In the genomic region with DNA sequence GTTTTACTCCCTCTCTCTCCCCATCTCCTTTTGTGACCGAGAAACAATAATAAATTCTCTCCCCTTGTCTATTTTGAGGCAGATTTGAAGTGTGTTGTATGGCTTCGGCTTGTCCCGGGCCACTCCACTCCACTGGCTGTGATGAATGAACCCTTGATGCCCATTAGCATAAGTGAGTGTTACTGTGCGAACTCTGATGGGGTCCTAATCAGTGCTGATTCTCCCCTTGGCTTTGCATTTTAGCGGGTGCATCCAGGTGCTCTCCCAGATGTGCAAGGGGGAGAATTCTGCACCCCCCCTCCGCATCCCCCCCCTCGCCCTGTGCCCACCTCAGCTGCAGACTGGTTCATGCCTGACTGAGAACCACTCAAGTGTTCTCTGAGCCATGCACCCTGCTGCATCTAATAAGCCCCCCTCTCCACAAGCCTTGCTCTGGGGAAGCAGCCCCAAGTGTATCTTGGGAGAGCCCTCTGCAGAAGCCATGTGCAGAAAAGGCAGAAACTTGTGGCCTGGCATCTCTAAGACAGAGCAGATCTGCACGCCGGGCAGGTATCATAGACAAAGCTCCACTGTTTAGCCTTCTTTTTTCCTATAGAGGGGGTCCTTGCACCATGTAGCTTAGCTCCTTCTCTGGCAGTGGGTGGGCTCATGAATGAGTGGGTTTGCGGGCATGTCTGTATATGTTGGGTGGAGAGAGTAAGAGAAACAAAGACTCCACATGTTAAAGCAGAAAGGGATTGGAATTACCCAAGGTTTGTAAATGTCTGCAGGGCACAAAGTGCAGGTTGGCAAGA, we compare ENCODE assay signal across 19 mouse cellular contexts.
A peak's percentile ranks its signal among the peaks of the same experiment; 100 is the strongest.
DNase-seq lines count a peak whose midpoint lies in the region; ATAC-seq and TF ChIP-seq lines count a peak whose summit lies in the region.
"Had no signal": no experiment of that assay in that cellular context is flagged by ENCODE, and none has a peak within 500 bp of the region (broad histone marks: within the 10 kb centered on the region; RNA-seq: fewer than 3 reads in every experiment).

No protein-coding gene starts in this region.

- H3K9me3 ChIP-seq in midbrain, embryonic 10.5 days (replicated peaks) = no peaks in the 10 kb centered on the region
- no peaks in the 10 kb centered on the region for H3K9me3 ChIP-seq in midbrain, embryonic 16.5 days (replicated peaks; ENCODE audit: control insufficient read depth, low read length, poor library complexity, severe bottlenecking)
- H3K9me3 ChIP-seq in forebrain, embryonic 14.5 days (replicated peaks; ENCODE audit: control insufficient read depth, low read length) = no peaks in the 10 kb centered on the region
- H3K9me3 ChIP-seq in midbrain, postnatal 0 days (ENCODE audit: low read length) = no peaks in the 10 kb centered on the region
- H3K9me3 ChIP-seq: limb, embryonic 15.5 days had no signal

- H3K36me3 ChIP-seq in midbrain, embryonic 10.5 days = no peaks in the 10 kb centered on the region
- no peaks in the 10 kb centered on the region for H3K36me3 ChIP-seq in midbrain, embryonic 16.5 days (ENCODE audit: control insufficient read depth, insufficient read depth, low read length)
- H3K36me3 ChIP-seq in forebrain, embryonic 14.5 days (ENCODE audit: control insufficient read depth, insufficient read depth, low read length) = no peaks in the 10 kb centered on the region
- H3K36me3 ChIP-seq in midbrain, postnatal 0 days (ENCODE audit: insufficient read depth, low read length) = no peaks in the 10 kb centered on the region
- H3K36me3 ChIP-seq: G1E; limb, embryonic 15.5 days had no signal

- no peak for ATAC-seq in midbrain, embryonic 16.5 days
- peak; percentile 77 for ATAC-seq in forebrain, embryonic 14.5 days
- ATAC-seq in midbrain, postnatal 0 days (ENCODE audit: low FRiP score) = no peak
- ATAC-seq in inflammation-experienced regulatory T-cells, adult 6 months = no peak
- ATAC-seq: CD4-positive, CD25-positive, alpha-beta regulatory T cell, adult 4 months had no signal

- DNase-seq in heart, adult 11 months = peak; percentile 72
- no peak for DNase-seq in heart, postnatal 10 days
- no peak for DNase-seq in midbrain, embryonic 10.5 days (ENCODE audit: low spot score)
- peak; percentile 31 for DNase-seq in forebrain, embryonic 14.5 days (ENCODE audit: low spot score)
- DNase-seq in midbrain, postnatal 0 days (ENCODE audit: low spot score) = peak; percentile 17
- no peak for DNase-seq in right cerebral cortex, postnatal 14 days
- DNase-seq: cerebellum, postnatal 14 days; embryo, embryonic 11 days; gastrocnemius, postnatal 25 days; kidney, postnatal 36 days; lung, postnatal 10 days; right cerebral cortex, postnatal 4 days had no signal

- H3K27me3 ChIP-seq in midbrain, embryonic 10.5 days (ENCODE audit: low read depth, poor library complexity, severe bottlenecking) = 0 out of 2 replicates have a peak, but pooled peaks cover 6% of the 10 kb centered on the region
- H3K27me3 ChIP-seq in midbrain, embryonic 16.5 days (ENCODE audit: control insufficient read depth, insufficient read depth, low read depth, low read length) = no peaks in the 10 kb centered on the region
- no peaks in the 10 kb centered on the region for H3K27me3 ChIP-seq in forebrain, embryonic 14.5 days (replicated peaks; ENCODE audit: control insufficient read depth, insufficient read depth, low read length)
- H3K27me3 ChIP-seq in midbrain, postnatal 0 days (ENCODE audit: insufficient read depth, low read length) = no peaks in the 10 kb centered on the region
- H3K27me3 ChIP-seq: limb, embryonic 15.5 days; megakaryocyte, embryonic 14.5 days had no signal

- peaks cover 13% of the 10 kb centered on the region for H3K4me1 ChIP-seq in midbrain, embryonic 10.5 days
- H3K4me1 ChIP-seq in midbrain, embryonic 16.5 days (ENCODE audit: control insufficient read depth, insufficient read depth, low read length) = 0 out of 2 replicates have a peak, but pooled peaks cover 3% of the 10 kb centered on the region
- H3K4me1 ChIP-seq in forebrain, embryonic 14.5 days (ENCODE audit: control insufficient read depth, insufficient read depth, low read length) = 0 out of 2 replicates have a peak, but pooled peaks cover 5% of the 10 kb centered on the region
- H3K4me1 ChIP-seq in midbrain, postnatal 0 days (ENCODE audit: insufficient read depth, low read length) = no peaks in the 10 kb centered on the region
- H3K4me1 ChIP-seq: megakaryocyte, embryonic 14.5 days had no signal

- no peak overlapping the region for H3K4me3 ChIP-seq in midbrain, embryonic 10.5 days
- H3K4me3 ChIP-seq in midbrain, embryonic 16.5 days (ENCODE audit: low read depth, low read length) = no peak overlapping the region
- H3K4me3 ChIP-seq in forebrain, embryonic 14.5 days (ENCODE audit: low read depth, low read length) = no peak overlapping the region
- H3K4me3 ChIP-seq in midbrain, postnatal 0 days (ENCODE audit: low read depth, low read length) = no peak overlapping the region
- H3K4me3 ChIP-seq: limb, embryonic 15.5 days; megakaryocyte, embryonic 14.5 days; myocyte had no signal

- intact Hi-C loops in heart, postnatal 10 days (cut with DNase I) = no loop called here

- H3K4me2 ChIP-seq in midbrain, embryonic 16.5 days (ENCODE audit: low read length) = no peak overlapping the region
- H3K4me2 ChIP-seq in forebrain, embryonic 14.5 days (ENCODE audit: low read length) = no peak overlapping the region
- H3K4me2 ChIP-seq in midbrain, postnatal 0 days (ENCODE audit: low read depth, low read length, poor library complexity, severe bottlenecking) = no peak overlapping the region
- H3K4me2 ChIP-seq: limb, embryonic 15.5 days had no signal

- H3K27ac ChIP-seq in midbrain, embryonic 10.5 days (replicated peaks) = 0 out of 2 replicates have a peak overlapping the region, but pooled peaks have one; percentile 24
- H3K27ac ChIP-seq in midbrain, embryonic 16.5 days (ENCODE audit: low read length) = no peak overlapping the region
- H3K27ac ChIP-seq in forebrain, embryonic 14.5 days (ENCODE audit: low read depth, low read length) = no peak overlapping the region
- no peak overlapping the region for H3K27ac ChIP-seq in midbrain, postnatal 0 days (ENCODE audit: low read depth, low read length)
- H3K27ac ChIP-seq: limb, embryonic 15.5 days had no signal

- TF ChIP-seq CTCF in midbrain, postnatal 0 days (IDR thresholded peaks at IDR 0.05) = peak; percentile 51

- H3K9ac ChIP-seq in midbrain, embryonic 16.5 days (ENCODE audit: low read depth, low read length) = no peak overlapping the region
- no peak overlapping the region; the same call in 1 of the 2 replicates for H3K9ac ChIP-seq in forebrain, embryonic 14.5 days (ENCODE audit: low read length)
- no peak overlapping the region for H3K9ac ChIP-seq in midbrain, postnatal 0 days (replicated peaks; ENCODE audit: low read length, poor library complexity, severe bottlenecking)
- H3K9ac ChIP-seq: limb, embryonic 15.5 days had no signal

- 53% methylated on average over 10 of the region's 10 CpGs for WGBS in midbrain, embryonic 10.5 days
- 41% methylated on average over 10 of the region's 10 CpGs for WGBS in midbrain, embryonic 16.5 days
- 39% methylated on average over 10 of the region's 10 CpGs for WGBS in forebrain, embryonic 14.5 days
- 40% methylated on average over 10 of the region's 10 CpGs for WGBS in midbrain, postnatal 0 days

Comparison
In these comparisons a context has a peak if more than half of its experiments do, and no peak if none do; other contexts are left out.
1. DNase-seq: peak in heart, adult 11 months (single experiment), forebrain, embryonic 14.5 days (single experiment) and midbrain, postnatal 0 days (single experiment); none in heart, postnatal 10 days (0 of 2), midbrain, embryonic 10.5 days (single experiment) and right cerebral cortex, postnatal 14 days (single experiment).